Mouse (Mus musculus) brain, adult 2 months (tissue): ENCODE measurements around the gene Pik3r6.

Experiments
- DNase-seq: peaks from one replicate; pipeline ENCODE4 v3.0.0; 2011; ENCODE audit warnings: low read depth, low spot score

The Pik3r6 gene

DNA sequence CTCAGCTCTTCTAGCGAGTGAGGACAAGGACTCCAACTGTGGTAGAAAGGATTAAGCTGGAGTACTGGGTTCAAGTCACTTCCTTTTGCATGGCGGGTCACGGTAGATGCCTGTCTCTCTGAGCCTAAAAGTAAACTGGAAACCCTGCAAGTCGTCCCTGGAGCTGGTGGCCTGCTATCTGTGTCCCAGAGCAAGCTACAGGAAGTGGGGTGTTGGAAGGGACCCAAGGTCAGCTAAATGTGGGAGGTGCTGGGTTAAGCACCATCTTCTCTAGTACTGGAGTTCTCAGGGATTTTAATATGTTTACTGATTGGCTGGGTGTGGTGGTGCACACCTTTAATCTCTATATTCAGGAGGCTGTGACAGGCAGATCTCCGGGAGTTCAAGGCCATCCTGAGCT is 30.0 kb downstream of the Pik3r6 start:
- no peak for DNase-seq

- DNase-seq = peak; percentile 69
Measured at GRCm38 (mm10) chr11:68533971-68534475, 31.2 kb downstream of the Pik3r6 start.

DNA sequence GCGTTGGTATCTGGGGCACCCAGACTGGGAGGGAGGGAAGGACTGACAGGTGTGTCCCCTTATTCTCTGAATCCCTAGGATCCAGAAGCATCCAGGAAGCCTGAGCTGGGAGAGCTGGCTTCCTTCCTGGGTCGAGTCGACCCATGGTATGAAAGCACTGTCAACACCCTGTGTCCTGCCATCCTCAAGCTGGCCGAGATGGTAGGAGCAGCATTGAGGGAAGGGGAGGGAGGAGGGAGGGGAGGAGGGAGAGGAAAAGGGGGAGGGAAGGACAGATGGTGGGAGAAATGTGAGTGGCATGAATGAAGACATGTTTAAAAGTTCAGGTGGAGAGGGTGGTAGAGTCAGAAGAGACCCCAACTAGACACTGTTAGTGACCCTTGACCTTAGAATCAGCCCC is 33.2 kb downstream of the Pik3r6 start:
- DNase-seq = no peak

GRCm38 (mm10) chr11:68536465-68536864 is 33.6 kb downstream of the Pik3r6 start:
- DNase-seq = peak; percentile 89

DNA sequence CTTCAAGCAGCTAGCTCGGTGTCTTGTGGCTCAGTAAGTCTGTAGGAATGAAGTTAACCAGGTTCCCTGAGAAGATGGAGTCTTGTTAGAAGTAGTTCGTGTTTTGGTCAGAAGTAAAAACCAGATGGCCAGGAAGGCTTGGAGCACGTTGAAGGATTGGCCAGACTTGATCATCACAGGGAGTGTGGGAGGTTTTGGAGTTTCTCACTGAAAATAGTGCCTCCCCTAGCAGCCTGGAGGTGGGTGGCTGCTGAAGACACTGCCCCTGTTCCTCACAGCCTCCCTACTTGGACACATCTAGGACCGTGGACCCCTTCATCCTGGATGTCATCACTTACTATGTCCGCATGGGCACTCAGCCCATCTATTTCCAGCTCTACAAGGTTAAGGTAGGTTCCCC is 36.8 kb downstream of the Pik3r6 start:
- DNase-seq = peak; percentile 77

DNA sequence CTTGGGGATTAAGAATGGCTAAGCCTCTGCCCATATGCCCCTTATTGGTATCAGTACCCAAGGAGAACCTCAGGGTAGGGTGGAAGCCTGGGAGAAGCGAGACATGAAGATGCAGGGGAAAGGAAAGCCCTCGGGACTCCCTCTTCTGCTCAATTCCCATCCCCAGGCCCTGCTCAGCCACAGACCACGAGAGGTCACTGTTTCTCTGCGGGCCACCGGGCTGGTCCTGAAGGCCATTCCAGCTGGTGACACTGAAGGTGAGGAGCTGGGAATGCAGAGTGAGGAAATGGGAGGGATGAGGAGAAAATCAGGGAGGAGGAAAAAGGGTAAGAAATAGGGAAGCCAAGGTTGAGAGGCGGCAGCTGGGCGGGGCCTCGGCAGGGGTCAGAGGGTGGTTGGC is 41.7 kb downstream of the Pik3r6 start:
- no peak for DNase-seq

DNA sequence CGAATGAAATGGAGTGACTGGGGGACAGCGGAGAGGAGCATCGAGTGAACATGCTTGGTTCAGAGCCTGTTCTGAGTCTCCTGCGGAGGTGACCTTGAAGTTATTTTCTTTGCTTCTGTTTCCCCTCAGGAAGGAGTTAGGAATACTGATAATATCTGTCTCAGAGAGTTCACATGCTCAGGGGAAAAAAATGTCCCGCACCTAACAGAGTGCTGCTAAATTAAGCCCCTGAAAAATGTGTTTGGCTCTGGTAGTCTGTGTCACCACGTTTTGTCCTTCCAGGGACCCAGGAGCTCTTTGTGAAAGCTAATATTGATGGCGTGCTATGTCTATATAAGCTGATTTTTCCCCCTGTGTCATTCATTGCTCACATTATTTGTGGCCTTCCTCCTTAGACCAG is 42.4 kb downstream of the Pik3r6 start:
- DNase-seq = no peak

DNA sequence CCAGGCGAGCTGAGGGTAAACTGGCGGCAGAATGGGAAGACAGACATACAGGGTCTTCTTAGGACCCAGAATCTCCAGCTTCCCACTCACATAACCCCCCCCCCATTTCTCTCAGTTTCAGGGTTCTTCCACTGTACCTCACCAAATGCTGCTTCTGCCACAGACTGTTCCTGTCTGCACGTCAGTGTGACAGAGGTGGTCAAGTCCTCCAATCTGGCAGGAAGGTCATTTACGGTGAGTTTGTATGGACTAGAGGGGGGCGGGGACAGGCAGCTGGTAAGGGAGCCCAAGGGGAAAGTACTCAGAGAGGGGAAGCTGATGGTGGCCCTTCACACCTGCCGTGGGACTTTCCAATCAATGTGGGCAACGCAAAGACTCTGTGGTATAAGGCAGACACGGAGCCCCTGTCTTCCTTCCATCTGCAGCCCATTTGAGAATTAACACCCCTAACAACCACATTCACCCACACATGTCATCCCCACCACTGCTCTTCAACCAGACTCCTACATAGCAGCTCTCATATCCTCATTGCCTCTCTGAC is 42.9 kb downstream of the Pik3r6 start:
- DNase-seq = no peak

- no peak for DNase-seq
Measured at GRCm38 (mm10) chr11:68547484-68547883, 44.7 kb downstream of the Pik3r6 start.

GRCm38 (mm10) chr11:68549597-68549996 is 46.8 kb downstream of the Pik3r6 start:
- no peak for DNase-seq

DNA sequence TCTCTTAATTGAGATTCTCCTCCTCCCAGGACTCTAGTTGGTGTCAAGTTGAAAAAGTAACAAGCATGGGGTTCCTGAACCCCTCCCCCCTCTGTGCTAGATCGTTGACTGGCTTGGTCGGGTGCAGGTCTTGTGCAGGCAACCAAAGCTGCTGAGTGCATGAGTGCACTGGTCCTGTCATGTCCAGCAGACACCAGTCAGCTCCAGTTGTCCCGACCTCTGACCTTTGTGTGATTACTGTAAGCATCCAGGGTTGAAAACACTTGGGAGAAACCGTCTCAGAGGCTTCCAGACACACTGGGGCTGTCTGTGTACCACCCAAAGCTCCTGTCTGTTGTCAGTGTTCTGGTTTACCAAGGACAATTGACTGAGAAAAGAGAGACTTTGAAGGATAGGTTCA is 47.5 kb downstream of the Pik3r6 start:
- DNase-seq = no peak

- DNase-seq = no peak
Measured at GRCm38 (mm10) chr11:68553981-68554471, 51.2 kb downstream of the Pik3r6 start.

- no peak for DNase-seq
Measured at GRCm38 (mm10) chr11:68555918-68556584, 53.2 kb downstream of the Pik3r6 start, which contains the start of gene Mfsd6l. Mfsd6l (plus strand) TSS chr11:68556186.

- no peak for DNase-seq
Measured at GRCm38 (mm10) chr11:68559546-68559945, 56.7 kb downstream of the Pik3r6 start.

GRCm38 (mm10) chr11:68561957-68562950 is 59.4 kb downstream of the Pik3r6 start:
- peak; percentile 82 for DNase-seq

GRCm38 (mm10) chr11:68564356-68565031 is 61.7 kb downstream of the Pik3r6 start:
- no peak for DNase-seq

DNA sequence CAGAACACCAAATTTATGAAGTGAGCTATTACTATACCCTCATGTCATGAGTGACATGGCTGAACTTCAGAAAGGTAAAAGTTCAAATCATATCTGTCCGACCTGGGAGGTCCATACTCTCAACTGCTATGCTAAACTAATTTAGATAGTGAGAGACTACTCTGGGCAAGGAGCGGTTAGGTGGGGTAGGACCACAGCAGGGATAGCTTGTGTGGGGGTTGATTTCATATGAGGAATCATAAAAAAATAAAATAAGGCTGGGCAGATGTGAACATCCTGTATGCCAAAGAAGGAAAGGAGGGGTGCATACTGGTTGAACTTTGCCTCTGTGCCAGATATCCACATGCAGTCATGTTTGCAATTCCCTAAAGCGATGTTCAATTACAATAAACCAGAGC is 62.2 kb downstream of the Pik3r6 start:
- no peak for DNase-seq

GRCm38 (mm10) chr11:68566447-68567059 is 63.7 kb downstream of the Pik3r6 start:
- DNase-seq = peak; percentile 97

DNA sequence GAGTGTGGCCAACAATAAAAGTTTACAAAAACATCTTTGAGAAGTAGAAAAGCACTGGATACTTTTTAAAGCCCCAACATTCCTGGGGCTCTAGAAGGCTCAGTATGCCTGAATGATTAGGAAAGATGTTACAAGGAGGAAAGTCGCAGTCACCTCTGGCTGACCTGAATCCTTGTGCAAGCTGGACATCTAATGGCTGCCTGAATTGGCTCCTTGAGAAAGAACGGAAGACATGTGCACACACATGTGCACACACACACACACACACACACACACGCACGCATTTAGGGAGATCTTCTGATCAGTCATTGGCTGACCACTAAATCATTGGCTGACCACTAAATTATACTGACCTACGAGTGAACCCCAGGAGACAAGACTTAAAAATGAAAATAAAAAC is 68.0 kb downstream of the Pik3r6 start:
- DNase-seq = no peak

DNA sequence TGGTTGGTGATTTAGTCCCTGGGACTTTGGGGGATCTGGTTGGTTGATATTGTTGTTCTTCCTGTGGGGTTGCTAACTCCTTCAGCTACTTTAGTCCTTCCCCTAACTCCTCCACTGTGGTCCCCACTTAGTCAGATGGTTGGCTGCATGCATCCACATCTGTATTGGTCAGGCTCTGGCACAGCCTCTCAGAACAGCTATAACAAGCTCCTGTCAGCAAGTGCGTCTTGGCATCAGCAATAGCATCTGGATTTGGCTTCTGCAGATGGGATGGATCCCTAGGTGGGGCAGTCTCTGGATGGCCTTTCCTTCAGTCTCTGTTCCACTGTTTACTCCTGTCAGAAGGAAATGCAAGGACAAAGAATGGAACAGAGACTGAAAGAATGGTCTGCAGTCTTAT is 74.3 kb downstream of the Pik3r6 start:
- no peak for DNase-seq

DNA sequence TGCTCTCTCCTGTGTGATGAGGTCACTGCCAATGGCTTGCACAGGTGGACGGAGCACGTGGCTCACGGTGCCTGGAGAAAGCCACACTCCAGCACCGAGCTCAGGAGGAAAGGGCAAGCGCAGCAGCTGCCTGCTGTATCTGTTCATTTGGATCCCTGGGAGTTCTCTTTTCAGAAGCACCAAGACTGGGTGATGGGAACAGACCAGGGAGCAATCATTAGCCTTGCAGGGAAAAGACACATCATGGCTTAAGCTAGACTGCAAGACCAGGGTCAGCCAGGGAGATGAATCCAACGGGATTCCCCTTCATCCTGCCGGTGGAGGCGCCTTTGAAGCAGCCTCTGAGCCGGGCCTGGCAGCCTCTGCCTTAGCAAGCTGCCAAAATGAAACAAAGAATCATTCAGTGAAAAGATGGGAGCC is 76.7 kb downstream of the Pik3r6 start:
- DNase-seq = peak; percentile 86
